Mouse (Mus musculus) forebrain, postnatal 0 days (tissue): ENCODE results near the gene Gprc5c. TPM values are rescaled to one million over a fixed set of nuclear protein-coding genes. Genes with fewer than 3 reads are reported as not detected.
"Not testable (repeated sequence)": the region's sequence is repeated elsewhere in the genome, so short reads cannot be mapped to it uniquely, and the experiment has no call there.

Experiments used
- ATAC-seq: fragments of 200-750 bp; cut with Nextera tagmentation; 2 replicates; pipeline ENCODE4 v1.8.0; 2017; ENCODE audit warnings: mild to moderate bottlenecking, moderate library complexity
- DNase-seq: peaks from one replicate; pipeline ENCODE4 v3.0.0-alpha.2; 2015
- H3K27ac ChIP-seq: fragments of 300-500 bp; sonication (generic); 2 replicates; pipeline ENCODE4 v1.5.1; 2014; ENCODE audit warnings: low read depth, mild to moderate bottlenecking, antibody characterized with exemption, low read length, moderate library complexity, mixed read lengths
- H3K27me3 ChIP-seq: fragments of 300-500 bp; sonication (generic); 2 replicates; pipeline ENCODE4 v1.6.1; 2014; ENCODE audit warnings: mild to moderate bottlenecking, low read length, mixed read lengths; ENCODE audit not compliant: insufficient read depth
- H3K36me3 ChIP-seq: fragments of 300-500 bp; sonication (generic); 2 replicates; pipeline ENCODE4 v1.6.1; 2014; ENCODE audit warnings: mild to moderate bottlenecking, moderate library complexity; ENCODE audit not compliant: insufficient read depth
- H3K4me1 ChIP-seq: fragments of 300-500 bp; sonication (generic); 2 replicates; pipeline ENCODE4 v1.6.1; 2014; ENCODE audit warnings: antibody characterized with exemption; ENCODE audit not compliant: insufficient read depth
- H3K4me2 ChIP-seq: fragments of 300-500 bp; sonication (generic); 2 replicates; pipeline ENCODE4 v1.6.1; 2014; ENCODE audit warnings: low read depth, mild to moderate bottlenecking, moderate library complexity
- H3K4me3 ChIP-seq: fragments of 300-500 bp; sonication (generic); 2 replicates; pipeline ENCODE4 v1.5.1; 2014; ENCODE audit warnings: low read depth, low read length, mixed read lengths
- H3K9ac ChIP-seq: fragments of 300-500 bp; sonication (generic); 2 replicates; pipeline ENCODE4 v1.6.1; 2014; ENCODE audit warnings: mild to moderate bottlenecking
- H3K9me3 ChIP-seq: fragments of 300-500 bp; sonication (generic); 2 replicates; pipeline ENCODE4 v1.6.1; 2016; ENCODE audit warnings: low read length
- CTCF ChIP-seq: sonication (generic); IDR thresholded peaks from 2 replicates; pipeline ENCODE4 v1.5.1; 2016; ENCODE audit warnings: antibody characterized with exemption, control low read depth, low read depth
- WGBS: fragments of 180-500 bp; shearing (Covaris S2); extraction: QIAGEN DNeasy Blood & Tissue Kit; methylation state at CpG from one replicate; pipeline ENCODE4 v1.1.7; 2014; 5-methylcytosine and 5-hydroxymethylcytosine counted together
- polyA plus RNA-seq: library from polyadenylated mRNA; unstranded; fragments of >200 nt; fragmentation: Nextera tagmentation; extraction: Ambion mirVana; gene quantifications from 2 replicates; pipeline ENCODE4 v1.2.1, GENCODE M21; 2015
- total RNA-seq: library from RNA; depleted of rRNA; stranded (reverse); fragments of >200 nt; gene quantifications from 2 replicates; pipeline ENCODE4 v1.2.3, GENCODE M21; 2014; rRNA removed

Gene Gprc5c
- total and polyA plus RNA-seq, 2 experiments from 2014 or later, result 5.8 to 7.9 TPM

- DNase-seq (no peak), ATAC-seq (no peak)
- WGBS, result 60% methylated on average over 4 of the region's 4 CpGs
- H3K9ac ChIP-seq, result no peak overlapping the region
- TF ChIP-seq CTCF, result no peak
- no peak overlapping the region for H3K4me3 ChIP-seq
- no peak overlapping the region for H3K4me2 ChIP-seq
- no peaks in the 10 kb centered on the region for H3K4me1 ChIP-seq
- H3K36me3 ChIP-seq, result no peaks in the 10 kb centered on the region
- no peaks in the 10 kb centered on the region for H3K9me3 ChIP-seq
- no peaks in the 10 kb centered on the region for H3K27me3 ChIP-seq
- H3K27ac ChIP-seq, result no peak overlapping the region
Measured at GRCm38 (mm10) chr11:114908086-114908485, 57.1 kb downstream of the Gprc5c start.

GRCm38 (mm10) chr11:114909538-114909937, 58.6 kb downstream of the Gprc5c start:
- not testable (repeated sequence) for H3K27me3 ChIP-seq, H3K4me3 ChIP-seq, H3K36me3 ChIP-seq, H3K9ac ChIP-seq, H3K4me2 ChIP-seq, H3K27ac ChIP-seq, DNase-seq, H3K4me1 ChIP-seq, ATAC-seq, H3K9me3 ChIP-seq
- WGBS, result 38% methylated on average over 3 of the region's 3 CpGs

DNA sequence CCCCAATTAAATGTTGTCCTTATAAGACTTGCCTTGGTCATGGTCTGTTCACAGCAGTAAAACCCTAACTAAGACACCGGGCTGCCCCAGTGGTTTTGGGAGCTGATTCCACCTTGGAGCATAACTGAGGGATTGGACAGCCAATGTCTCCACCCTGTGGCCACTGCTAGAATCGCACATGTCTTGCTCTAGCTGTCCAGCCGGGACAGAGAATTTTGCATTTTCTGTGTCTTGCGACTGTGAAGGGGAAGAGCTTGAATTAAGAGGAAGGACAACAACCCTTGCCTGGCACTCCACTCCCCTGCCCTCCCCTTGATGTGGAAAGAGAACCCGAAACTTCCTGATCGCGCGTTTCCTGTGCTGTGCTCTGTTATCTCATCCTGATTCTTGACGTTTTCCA, 61.9 kb downstream of the Gprc5c start:
- ATAC-seq (peak; percentile 78), DNase-seq (peak; percentile 89)
- Histone ChIP-seq H3K9me3 (no peaks in the 10 kb centered on the region), H3K4me3 (no peak overlapping the region), H3K4me1 (no peaks in the 10 kb centered on the region), H3K36me3 (no peaks in the 10 kb centered on the region), H3K27ac (no peak overlapping the region), H3K4me2 (no peak overlapping the region), H3K27me3 (no peaks in the 10 kb centered on the region; the same call in 1 of the 2 replicates), H3K9ac (no peak overlapping the region)
- 17% methylated on average over 9 of the region's 9 CpGs for WGBS
- peak; percentile 96 for TF ChIP-seq CTCF

GRCm38 (mm10) chr11:114914978-114915377, 64.0 kb downstream of the Gprc5c start:
- Histone ChIP-seq H3K27me3 (no peaks in the 10 kb centered on the region; the same call in 1 of the 2 replicates), H3K4me3 (no peak overlapping the region), H3K4me1 (no peaks in the 10 kb centered on the region), H3K9ac (no peak overlapping the region), H3K27ac (no peak overlapping the region), H3K4me2 (no peak overlapping the region), H3K36me3 (no peaks in the 10 kb centered on the region), H3K9me3 (no peaks in the 10 kb centered on the region)
- WGBS, result 61% methylated on average over 7 of the region's 7 CpGs
- no peak for ATAC-seq
- DNase-seq, result no peak
- TF ChIP-seq CTCF, result no peak

- Histone ChIP-seq H3K36me3 (no peaks in the 10 kb centered on the region), H3K4me2 (no peak overlapping the region), H3K9ac (no peak overlapping the region), H3K27ac (no peak overlapping the region), H3K4me1 (no peaks in the 10 kb centered on the region), H3K27me3 (no peaks in the 10 kb centered on the region; the same call in 1 of the 2 replicates), H3K4me3 (no peak overlapping the region), H3K9me3 (no peaks in the 10 kb centered on the region)
- no peak for TF ChIP-seq CTCF
- 86% methylated on average over 6 of the region's 6 CpGs for WGBS
- DNase-seq, result no peak
- no peak for ATAC-seq
Measured at GRCm38 (mm10) chr11:114917120-114917519, 66.2 kb downstream of the Gprc5c start.

Other genes with a start within 250 kb of the Gprc5c start
- gene Rpl38, start 182.6 kb upstream of the Gprc5c start, total RNA-seq, result 1,173 and 2,728 TPM in 2 replicates
- 1,003 and 1,434 TPM in 2 replicates for gene Rpl38, start 182.6 kb upstream of the Gprc5c start, polyA plus RNA-seq
- gene Ttyh2, start 175.7 kb upstream of the Gprc5c start, total RNA-seq, result 26.6 and 29.9 TPM in 2 replicates
- gene Ttyh2, start 175.7 kb upstream of the Gprc5c start, polyA plus RNA-seq, result 24.4 and 26.4 TPM in 2 replicates
- gene Dnaic2, start 123.7 kb upstream of the Gprc5c start, total RNA-seq, result 4.7 and 8.9 TPM in 2 replicates
- 3.1 and 4.4 TPM in 2 replicates for gene Dnaic2, start 123.7 kb upstream of the Gprc5c start, polyA plus RNA-seq
- gene Kif19a, start 85.8 kb upstream of the Gprc5c start, total RNA-seq, result 3.2 TPM in 2 replicates
- gene Kif19a, start 85.8 kb upstream of the Gprc5c start, polyA plus RNA-seq, result 0.57 and 0.79 TPM in 2 replicates
- 28.2 and 29.1 TPM in 2 replicates for gene Btbd17, start 55.2 kb upstream of the Gprc5c start, total RNA-seq
- 12.0 and 20.1 TPM in 2 replicates for gene Btbd17, start 55.2 kb upstream of the Gprc5c start, polyA plus RNA-seq
- gene Gpr142, start 52.2 kb upstream of the Gprc5c start, total RNA-seq, result not detected in 2 replicates
- gene Gpr142, start 52.2 kb upstream of the Gprc5c start, polyA plus RNA-seq, result not detected in 2 replicates
- 0.86 and 1.0 TPM in 2 replicates for gene Cd300a, start 38.9 kb downstream of the Gprc5c start, total RNA-seq
- gene Cd300a, start 38.9 kb downstream of the Gprc5c start, polyA plus RNA-seq, result 1.1 and 1.4 TPM in 2 replicates
- not detected in 2 replicates for gene Cd300lb, start 83.2 kb downstream of the Gprc5c start, total RNA-seq
- gene Cd300lb, start 83.2 kb downstream of the Gprc5c start, polyA plus RNA-seq, result not detected in 2 replicates
- gene Cd300c, start 118.0 kb downstream of the Gprc5c start, total RNA-seq, result not detected in 2 replicates
- not detected in 2 replicates for gene Cd300c, start 118.0 kb downstream of the Gprc5c start, polyA plus RNA-seq
- gene Cd300ld, start 138.8 kb downstream of the Gprc5c start, total RNA-seq, result 0.10 TPM in 1 of 2 replicates, not detected in the other
- 0.06 TPM in 1 of 2 replicates, not detected in the other for gene Cd300ld, start 138.8 kb downstream of the Gprc5c start, polyA plus RNA-seq
- 1.5 TPM in 2 replicates for gene Cd300c2, start 150.7 kb downstream of the Gprc5c start, total RNA-seq
- gene Cd300c2, start 150.7 kb downstream of the Gprc5c start, polyA plus RNA-seq, result 2.5 and 2.8 TPM in 2 replicates
- not detected in 2 replicates for gene Cd300ld2, start 165.0 kb downstream of the Gprc5c start, total RNA-seq
- gene Cd300ld2, start 165.0 kb downstream of the Gprc5c start, polyA plus RNA-seq, result not detected in 2 replicates
- not detected in 2 replicates for gene Cd300ld4, start 175.9 kb downstream of the Gprc5c start, total RNA-seq
- gene Cd300ld4, start 175.9 kb downstream of the Gprc5c start, polyA plus RNA-seq, result not detected in 2 replicates
- gene Cd300ld5, start 186.6 kb downstream of the Gprc5c start, total RNA-seq, result not detected in 2 replicates
- not detected in 2 replicates for gene Cd300ld5, start 186.6 kb downstream of the Gprc5c start, polyA plus RNA-seq
- not detected in 2 replicates for gene Cd300ld3, start 197.3 kb downstream of the Gprc5c start, total RNA-seq
- gene Cd300ld3, start 197.3 kb downstream of the Gprc5c start, polyA plus RNA-seq, result not detected in 2 replicates
- not detected in 2 replicates for gene Cd300e, start 211.0 kb downstream of the Gprc5c start, total RNA-seq
- gene Cd300e, start 211.0 kb downstream of the Gprc5c start, polyA plus RNA-seq, result 0.09 TPM in 1 of 2 replicates, not detected in the other
- gene Rab37, start 240.3 kb downstream of the Gprc5c start, total RNA-seq, result 0.38 and 0.57 TPM in 2 replicates
- gene Rab37, start 240.3 kb downstream of the Gprc5c start, polyA plus RNA-seq, result 0.82 and 0.84 TPM in 2 replicates